Mouse (Mus musculus) retina, postnatal 1 day (tissue): ENCODE measurements around the gene Olfr611.
"Not testable (repeated sequence)": the region's sequence is repeated elsewhere in the genome, so short reads cannot be mapped to it uniquely, and the experiment has no call there.

Experiments used
- DNase-seq: peaks from one replicate; pipeline ENCODE4 v3.0.0-alpha.2; 2012

The Olfr611 gene

DNA sequence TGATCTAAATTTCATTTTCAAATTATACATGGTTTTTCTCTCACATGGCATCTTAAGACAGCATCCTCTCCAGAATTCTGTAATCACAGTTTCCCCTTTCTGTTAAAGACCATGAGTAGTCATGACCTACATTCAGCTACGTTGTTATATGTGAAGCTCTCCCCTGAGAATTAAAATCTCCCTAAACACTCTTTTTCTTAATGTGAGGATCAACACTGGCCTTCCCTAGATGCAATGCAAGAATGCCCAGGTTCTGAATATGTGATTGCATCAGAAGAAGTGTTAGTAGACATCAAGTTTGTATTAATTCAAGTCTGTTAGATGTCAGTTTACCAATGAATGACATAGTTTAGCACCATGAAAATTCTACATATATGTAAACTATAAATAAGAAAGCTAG, at the start of gene Olfr611:
Olfr611 (minus strand) TSS at position 101 of the 400 bp plus-strand sequence.
- not testable (repeated sequence) for DNase-seq

GRCm38 (mm10) chr7:103569043-103569442, 48.4 kb upstream of the Olfr611 start, which contains the start of gene Olfr616:
Gene Olfr616, minus strand, starts transcription at chr7:103569143.
- DNase-seq = no peak

DNA sequence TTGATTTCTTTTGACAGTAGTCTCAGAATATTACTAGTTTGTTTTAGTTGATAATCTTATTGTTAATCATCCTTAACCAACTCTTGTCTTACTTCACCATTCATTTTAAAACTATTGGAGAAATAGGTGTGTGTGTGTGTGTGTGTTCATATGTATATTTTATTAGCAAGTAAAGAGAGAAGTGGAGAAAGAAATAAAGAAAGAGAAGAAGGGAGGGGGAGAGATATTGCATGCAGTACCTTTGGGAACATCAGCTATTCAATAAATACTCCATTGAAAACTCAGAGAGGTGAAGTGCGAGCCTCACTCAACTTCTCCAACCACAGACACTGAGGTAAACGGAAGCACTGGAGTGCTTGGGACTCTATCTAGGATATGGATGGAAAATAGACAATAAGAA, 35.1 kb upstream of the Olfr611 start, which contains the start of gene Olfr615:
Olfr615 (plus strand) TSS at position 301 of the 400 bp plus-strand sequence.
- no peak for DNase-seq

GRCm38 (mm10) chr7:103547774-103548173, 27.1 kb upstream of the Olfr611 start, which contains the start of gene Olfr613:
Gene Olfr613, plus strand, starts transcription at chr7:103548074.
- DNase-seq = no peak

GRCm38 (mm10) chr7:103542617-103543016, 22.0 kb upstream of the Olfr611 start, which contains the start of gene Olfr612:
Gene Olfr612, minus strand, starts transcription at chr7:103542717.
- not testable (repeated sequence) for DNase-seq

- no peak for DNase-seq
These were observed 8.6 kb downstream of the Olfr611 start, which contains the start of gene Olfr610 for GRCm38 (mm10) chr7:103512022-103512421. Gene Olfr610, minus strand, starts transcription at chr7:103512122.

- no peak for DNase-seq
These were observed 22.7 kb downstream of the Olfr611 start, which contains the start of gene Olfr609 for GRCm38 (mm10) chr7:103497962-103498361. Gene Olfr609, minus strand, starts transcription at chr7:103498062.

GRCm38 (mm10) chr7:103477106-103477505, 43.5 kb downstream of the Olfr611 start:
- DNase-seq = not testable (repeated sequence)

DNA sequence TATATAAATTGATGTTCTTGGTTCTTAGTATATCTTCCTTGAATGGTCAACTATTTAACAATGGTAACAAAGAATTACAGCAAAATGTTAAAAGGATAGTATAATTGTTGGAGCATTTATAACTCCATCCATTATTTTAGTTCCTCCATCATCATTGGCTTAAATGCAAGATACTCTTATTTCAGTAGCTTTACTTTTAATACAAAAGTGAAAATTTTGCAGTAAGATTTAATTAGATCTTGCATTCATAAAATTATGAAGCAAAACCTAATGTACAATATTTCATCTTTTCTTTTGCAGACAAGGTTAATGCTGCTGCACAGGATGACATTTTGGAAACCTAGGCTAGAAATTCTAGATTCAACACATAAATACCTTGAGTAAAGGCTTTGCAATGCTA, 51.1 kb downstream of the Olfr611 start, which contains the start of gene Olfr608:
Olfr608 (plus strand) TSS at position 301 of the 400 bp plus-strand sequence.
- no peak for DNase-seq
